7 mouse cellular contexts compared by ENCODE assay signal in the genomic region with DNA sequence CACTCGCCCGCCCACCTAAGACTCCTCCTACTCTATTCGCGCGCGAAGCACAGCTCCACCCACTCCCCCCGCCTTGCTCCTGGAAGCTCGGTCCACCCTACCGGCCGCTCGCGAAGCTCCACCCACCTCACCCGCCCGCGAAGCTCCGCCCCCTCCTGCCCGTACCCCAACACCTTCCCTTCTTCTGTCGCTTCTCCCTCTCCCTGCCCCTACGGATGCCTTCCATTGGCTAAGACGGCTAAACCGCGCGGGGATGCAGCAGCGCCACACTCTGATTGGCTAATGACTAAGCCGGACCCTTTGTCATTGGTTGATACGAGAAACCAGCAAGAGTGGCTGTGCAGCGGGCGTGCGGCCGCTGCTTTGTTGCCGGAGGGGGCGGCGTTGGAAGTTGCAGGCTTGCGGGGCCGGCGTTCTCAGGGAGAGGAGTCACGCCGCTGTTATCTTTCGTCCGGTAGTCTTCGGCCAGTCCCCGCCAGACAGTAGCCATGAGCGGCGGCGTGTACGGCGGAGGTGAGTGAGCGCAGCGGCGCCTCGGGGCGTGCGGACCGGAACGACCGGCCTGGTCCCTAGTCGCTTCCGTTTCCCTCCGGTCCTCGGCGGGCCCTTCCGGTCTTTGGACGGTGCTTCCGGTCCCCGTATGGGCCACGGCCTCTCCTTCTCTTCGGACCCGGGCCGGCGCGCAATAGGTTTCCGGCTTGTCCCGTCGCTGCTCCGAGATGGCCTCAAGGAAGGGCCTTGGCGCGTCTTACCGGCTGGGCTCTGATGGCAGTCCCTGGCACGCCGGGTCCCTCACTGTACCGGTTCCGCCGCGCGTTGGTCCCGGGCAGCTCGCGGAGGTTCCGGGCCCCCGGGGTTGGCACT. TPM values are rescaled to one million over a fixed set of nuclear protein-coding genes. Genes with fewer than 3 reads are reported as not detected.
DNase-seq lines count a peak whose midpoint lies in the region; ATAC-seq lines count a peak whose summit lies in the region.

No protein-coding gene starts in this region.

- peak overlapping the region; percentile 76 for H3K27ac ChIP-seq in embryonic facial prominence, embryonic 12.5 days
- H3K27ac ChIP-seq in limb, embryonic 11.5 days (replicated peaks; ENCODE audit: low read depth, low read length) = peak overlapping the region; percentile 81
- peak overlapping the region; percentile 91 for H3K27ac ChIP-seq in midbrain, embryonic 14.5 days (replicated peaks; ENCODE audit: low read depth, low read length)

- peaks cover 20% of the 10 kb centered on the region for H3K36me3 ChIP-seq in embryonic facial prominence, embryonic 12.5 days
- peaks cover 6% of the 10 kb centered on the region; the same call in 1 of the 2 replicates for H3K36me3 ChIP-seq in limb, embryonic 11.5 days (ENCODE audit: control insufficient read depth, insufficient read depth, low read length)
- H3K36me3 ChIP-seq in midbrain, embryonic 14.5 days (ENCODE audit: control insufficient read depth, insufficient read depth, low read length) = peaks cover 20% of the 10 kb centered on the region

- H3K4me1 ChIP-seq in embryonic facial prominence, embryonic 12.5 days = peaks cover 7% of the 10 kb centered on the region
- no peaks in the 10 kb centered on the region for H3K4me1 ChIP-seq in limb, embryonic 11.5 days (ENCODE audit: control insufficient read depth, insufficient read depth, low read length)
- peaks cover 4% of the 10 kb centered on the region; the same call in 1 of the 2 replicates for H3K4me1 ChIP-seq in midbrain, embryonic 14.5 days (ENCODE audit: control insufficient read depth, insufficient read depth, low read length)

- peak; percentile 99 for DNase-seq in adrenal gland, postnatal 25 days
- peak; percentile 100 for DNase-seq in heart, adult 11 months
- DNase-seq in kidney, adult 18-20 months = peak; percentile 99
- peak; percentile 99 for DNase-seq in limb, embryonic 11.5 days (ENCODE audit: low spot score)
- peak; percentile 98 for DNase-seq in midbrain, embryonic 14.5 days
- DNase-seq in spleen, adult 18-20 months = peak; percentile 99 to 100

- H3K9me3 ChIP-seq in embryonic facial prominence, embryonic 12.5 days = no peaks in the 10 kb centered on the region
- no peaks in the 10 kb centered on the region for H3K9me3 ChIP-seq in limb, embryonic 11.5 days (ENCODE audit: control insufficient read depth, low read length)
- H3K9me3 ChIP-seq in midbrain, embryonic 14.5 days (ENCODE audit: control insufficient read depth, low read length) = no peaks in the 10 kb centered on the region

- H3K9ac ChIP-seq in embryonic facial prominence, embryonic 12.5 days = peak overlapping the region; percentile 91
- peak overlapping the region; percentile 92 for H3K9ac ChIP-seq in limb, embryonic 11.5 days (ENCODE audit: low read length)
- H3K9ac ChIP-seq in midbrain, embryonic 14.5 days (replicated peaks; ENCODE audit: low read length) = peak overlapping the region; percentile 96

- WGBS in embryonic facial prominence, embryonic 12.5 days = under 1% methylated on average over 89 of the region's 90 CpGs
- under 1% methylated on average over 90 of the region's 90 CpGs for WGBS in limb, embryonic 11.5 days
- under 1% methylated on average over 90 of the region's 90 CpGs for WGBS in midbrain, embryonic 14.5 days

- peak overlapping the region; percentile 88 for H3K4me3 ChIP-seq in embryonic facial prominence, embryonic 12.5 days
- peak overlapping the region; percentile 97 for H3K4me3 ChIP-seq in limb, embryonic 11.5 days (ENCODE audit: low read depth, low read length)
- peak overlapping the region; percentile 96 for H3K4me3 ChIP-seq in midbrain, embryonic 14.5 days (replicated peaks; ENCODE audit: low read depth, low read length)

- ATAC-seq in embryonic facial prominence, embryonic 12.5 days (ENCODE audit: insufficient number of reproducible peaks, insufficient read depth, low FRiP score, low TSS enrichment) = peak; percentile 100
- peak; percentile 100 for ATAC-seq in limb, embryonic 11.5 days (ENCODE audit: insufficient number of reproducible peaks, low FRiP score, low TSS enrichment, low read depth)
- peak; percentile 100 for ATAC-seq in midbrain, embryonic 14.5 days (ENCODE audit: low FRiP score, low TSS enrichment)

- no peaks in the 10 kb centered on the region for H3K27me3 ChIP-seq in embryonic facial prominence, embryonic 12.5 days
- H3K27me3 ChIP-seq in limb, embryonic 11.5 days (ENCODE audit: control insufficient read depth, insufficient read depth, low read length) = no peaks in the 10 kb centered on the region
- H3K27me3 ChIP-seq in midbrain, embryonic 14.5 days (ENCODE audit: control insufficient read depth, insufficient read depth, low read length) = no peaks in the 10 kb centered on the region

- H3K4me2 ChIP-seq in embryonic facial prominence, embryonic 12.5 days (replicated peaks) = peak overlapping the region; percentile 81
- H3K4me2 ChIP-seq in limb, embryonic 11.5 days (ENCODE audit: low read depth, severe bottlenecking) = peak overlapping the region; percentile 71
- H3K4me2 ChIP-seq in midbrain, embryonic 14.5 days (ENCODE audit: low read length) = peak overlapping the region; percentile 80

RNA-seq across cellular contexts. Expression of gene Actl6a, which starts 2.5 kb away (rescaled TPM):
- total RNA-seq in adrenal gland, postnatal 25 days (2021) = 55.6 and 57.1 TPM in 2 replicates
- 186 and 197 TPM in 2 replicates for polyA plus RNA-seq in embryonic facial prominence, embryonic 12.5 days (2016; fragmentation: Nextera tagmentation; extraction: Ambion mirVana)
- polyA plus RNA-seq in limb, embryonic 11.5 days (2014; fragmentation: Nextera tagmentation; extraction: Ambion mirVana) = 259 and 263 TPM in 2 replicates
- 71.6 and 98.4 TPM in 2 replicates for polyA plus RNA-seq in midbrain, embryonic 14.5 days (2014; fragmentation: Nextera tagmentation; extraction: Ambion mirVana)

RNA-seq across cellular contexts. Expression of gene Ndufb5, which starts 28.2 kb away (rescaled TPM):
- 296 and 331 TPM in 2 replicates for total RNA-seq in adrenal gland, postnatal 25 days (2021)
- polyA plus RNA-seq in embryonic facial prominence, embryonic 12.5 days (2016; fragmentation: Nextera tagmentation; extraction: Ambion mirVana) = 303 and 311 TPM in 2 replicates
- polyA plus RNA-seq in limb, embryonic 11.5 days (2014; fragmentation: Nextera tagmentation; extraction: Ambion mirVana) = 297 and 325 TPM in 2 replicates
- 336 and 363 TPM in 2 replicates for polyA plus RNA-seq in midbrain, embryonic 14.5 days (2014; fragmentation: Nextera tagmentation; extraction: Ambion mirVana)

RNA-seq across cellular contexts. Expression of gene Mrpl47, which starts 28.8 kb away (rescaled TPM):
- total RNA-seq in adrenal gland, postnatal 25 days (2021) = 27.8 and 33.5 TPM in 2 replicates
- 37.0 and 38.1 TPM in 2 replicates for polyA plus RNA-seq in embryonic facial prominence, embryonic 12.5 days (2016; fragmentation: Nextera tagmentation; extraction: Ambion mirVana)
- 42.7 and 44.7 TPM in 2 replicates for polyA plus RNA-seq in limb, embryonic 11.5 days (2014; fragmentation: Nextera tagmentation; extraction: Ambion mirVana)
- polyA plus RNA-seq in midbrain, embryonic 14.5 days (2014; fragmentation: Nextera tagmentation; extraction: Ambion mirVana) = 37.0 and 39.0 TPM in 2 replicates

Comparison
In these comparisons a context has a peak if more than half of its experiments do, and no peak if none do; other contexts are left out.
1. Peak in every context shown above with its lines: DNase-seq, ATAC-seq, H3K4me3 ChIP-seq and H3K27ac ChIP-seq.